Mouse (Mus musculus) c-Kit-negative CD71-positive TER-119-positive erythroid progenitor cells, embryonic 14.5 days (primary cell): ENCODE data around the gene Clcnkb.

Experiments
- DNase-seq: peaks from one replicate; pipeline ENCODE4 v3.0.0-alpha.2; 2013; ENCODE audit warnings: low read depth, low spot score

Clcnkb gene

GRCm38 (mm10) chr4:141405314-141405622 lies 10.5 kb downstream of the Clcnkb start:
- DNase-seq, result no peak

- DNase-seq, result no peak
Measured at GRCm38 (mm10) chr4:141404518-141405313, 11.1 kb downstream of the Clcnkb start.

GRCm38 (mm10) chr4:141400171-141400570 lies 15.6 kb downstream of the Clcnkb start:
- no peak for DNase-seq

GRCm38 (mm10) chr4:141398545-141398944 lies 17.3 kb downstream of the Clcnkb start, which contains the start of gene Clcnka:
Gene Clcnka (minus strand): TSS chr4:141398724.
- no peak for DNase-seq

GRCm38 (mm10) chr4:141397861-141398260 lies 18.0 kb downstream of the Clcnkb start:
- DNase-seq, result no peak

GRCm38 (mm10) chr4:141394751-141395150 lies 21.1 kb downstream of the Clcnkb start:
- DNase-seq, result no peak

GRCm38 (mm10) chr4:141391293-141391692 lies 24.5 kb downstream of the Clcnkb start:
- DNase-seq, result no peak

- no peak for DNase-seq
Measured at GRCm38 (mm10) chr4:141389366-141390150, 26.3 kb downstream of the Clcnkb start.

- DNase-seq, result no peak
Measured at GRCm38 (mm10) chr4:141387933-141388332, 27.9 kb downstream of the Clcnkb start.

- peak; percentile 51 for DNase-seq
Measured at GRCm38 (mm10) chr4:141387093-141387784, 28.6 kb downstream of the Clcnkb start.

- DNase-seq, result no peak
Measured at GRCm38 (mm10) chr4:141386150-141386549, 29.7 kb downstream of the Clcnkb start.

- peak; percentile 55 for DNase-seq
Measured at GRCm38 (mm10) chr4:141385275-141385674, 30.5 kb downstream of the Clcnkb start.

- DNase-seq, result no peak
Measured at GRCm38 (mm10) chr4:141382406-141382805, 33.4 kb downstream of the Clcnkb start.

- DNase-seq, result no peak
Measured at GRCm38 (mm10) chr4:141379674-141380073, 36.1 kb downstream of the Clcnkb start.

- no peak for DNase-seq
Measured at GRCm38 (mm10) chr4:141372426-141372825, 43.4 kb downstream of the Clcnkb start.

- no peak for DNase-seq
Measured at GRCm38 (mm10) chr4:141367997-141368791, 47.6 kb downstream of the Clcnkb start, which contains the start of gene Fam131c. Gene Fam131c (plus strand): TSS chr4:141368220.

- DNase-seq, result no peak
Measured at GRCm38 (mm10) chr4:141365876-141366275, 49.9 kb downstream of the Clcnkb start.

- no peak for DNase-seq
Measured at GRCm38 (mm10) chr4:141365126-141365525, 50.7 kb downstream of the Clcnkb start.

- DNase-seq, result peak; percentile 21
Measured at GRCm38 (mm10) chr4:141362937-141363548, 52.8 kb downstream of the Clcnkb start.

- DNase-seq, result peak; percentile 31
Measured at GRCm38 (mm10) chr4:141360846-141361245, 55.0 kb downstream of the Clcnkb start.

- DNase-seq, result no peak
Measured at GRCm38 (mm10) chr4:141359222-141359621, 56.6 kb downstream of the Clcnkb start.
